In the genomic region with DNA sequence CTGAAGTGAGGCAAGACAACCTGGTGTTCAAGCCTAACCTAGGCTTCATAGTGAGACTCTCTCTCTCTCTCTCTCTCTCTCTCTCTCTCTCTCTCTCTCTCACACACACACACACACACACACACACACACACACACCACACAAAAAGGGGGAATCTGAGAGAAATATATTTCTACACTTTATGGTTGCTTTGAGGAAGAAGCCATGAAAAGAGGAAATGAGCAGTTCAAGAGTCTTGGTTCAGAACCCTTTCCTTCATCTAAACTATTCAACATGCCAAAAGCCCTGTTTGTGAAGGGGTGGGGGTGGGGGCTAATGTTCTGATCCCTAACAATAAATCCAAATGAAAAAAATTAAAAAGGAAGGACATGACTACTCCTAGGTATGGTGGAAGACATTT, we compare ENCODE assay signal across 30 mouse cellular contexts. TPM values are rescaled to one million over a fixed set of nuclear protein-coding genes. Genes with fewer than 3 reads are reported as not detected.
"Had no signal": no experiment of that assay in that cellular context is flagged by ENCODE, and none has a peak within 500 bp of the region (broad histone marks: within the 10 kb centered on the region; RNA-seq: fewer than 3 reads in every experiment).

No protein-coding gene starts in this region.

- ATAC-seq: liver, embryonic 12.5 days had no signal

- H3K36me3 ChIP-seq: limb, embryonic 10.5 days; limb, embryonic 13.5 days; liver, embryonic 12.5 days; liver, embryonic 15.5 days; midbrain, embryonic 10.5 days; neural tube, embryonic 13.5 days had no signal

- H3K4me2 ChIP-seq: limb, embryonic 13.5 days; liver, embryonic 12.5 days; liver, embryonic 15.5 days; neural tube, embryonic 13.5 days had no signal

- H3K9ac ChIP-seq: limb, embryonic 13.5 days; liver, embryonic 12.5 days; liver, embryonic 15.5 days; neural tube, embryonic 13.5 days had no signal

- H3K4me3 ChIP-seq: limb, embryonic 10.5 days; limb, embryonic 13.5 days; liver, embryonic 12.5 days; liver, embryonic 15.5 days; megakaryocyte, embryonic 14.5 days; midbrain, embryonic 10.5 days; neural tube, embryonic 13.5 days had no signal

- H3K9me3 ChIP-seq: limb, embryonic 10.5 days; liver, embryonic 12.5 days; liver, embryonic 15.5 days; neural tube, embryonic 13.5 days had no signal

- H3K4me1 ChIP-seq: limb, embryonic 10.5 days; limb, embryonic 13.5 days; liver, embryonic 12.5 days; liver, embryonic 15.5 days; neural tube, embryonic 13.5 days had no signal

- H3K27me3 ChIP-seq: limb, embryonic 13.5 days; liver, embryonic 12.5 days; liver, embryonic 15.5 days; megakaryocyte, embryonic 14.5 days; neural tube, embryonic 13.5 days had no signal

- DNase-seq: kidney, adult 18-20 months; kidney, adult 9 months; kidney, postnatal 14 days; kidney, postnatal 4 days; liver; lung, adult 2 months; lung, postnatal 14 days; lung, postnatal 4 days; midbrain, embryonic 14.5 days; retina, postnatal 1 day; right cerebral cortex, postnatal 25 days; thymus, adult 2 months; thymus, postnatal 25 days had no signal

- H3K27ac ChIP-seq: limb, embryonic 10.5 days; limb, embryonic 13.5 days; liver, embryonic 12.5 days; liver, embryonic 15.5 days; midbrain, embryonic 10.5 days; neural tube, embryonic 13.5 days; stomach, postnatal 0 days had no signal

RNA-seq across cellular contexts. Expression of a gene that starts 7.2 kb away (rescaled TPM):
- total RNA-seq: layer of hippocampus, adult 18-20 months; layer of hippocampus, postnatal 14 days; left cerebral cortex, adult 8-10 months; left cerebral cortex, postnatal 14 days; neutrophil, adult 5-6 weeks had no signal
- polyA plus RNA-seq: kidney, embryonic 16.5 days; limb, embryonic 10.5 days; limb, embryonic 13.5 days; liver, embryonic 12.5 days; liver, embryonic 15.5 days; lung, adult 2 months; lung, embryonic 16.5 days; midbrain, embryonic 10.5 days; midbrain, embryonic 14.5 days; neural tube, embryonic 13.5 days; spleen, adult 2 months; stomach, embryonic 14.5 days; stomach, postnatal 0 days; thymus, adult 2 months had no signal
